Mouse (Mus musculus): ENCODE results near the gene Atl3.

DNA sequence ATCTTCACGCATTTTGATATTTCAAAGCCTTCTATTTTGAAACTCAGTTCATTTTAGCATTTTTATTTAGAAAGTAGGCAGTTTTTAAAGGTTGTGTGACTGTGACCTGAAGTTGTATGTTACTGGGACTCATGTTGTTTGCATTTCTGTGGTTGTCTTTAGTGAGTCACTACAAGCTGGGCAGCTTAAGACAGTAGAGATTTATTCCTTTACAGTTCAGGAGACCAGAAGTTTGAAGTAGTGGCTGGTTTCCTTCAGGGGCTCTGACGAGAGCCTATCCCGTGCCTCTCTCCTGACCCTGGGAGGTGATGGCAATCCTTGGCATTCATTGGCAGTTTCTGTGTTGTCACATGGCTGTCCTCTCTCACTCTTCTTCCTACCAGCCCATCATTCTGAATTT lies 31.0 kb downstream of the Atl3 start:
- TF ChIP-seq CTCF (IDR thresholded peaks at IDR 0.05; ENCODE audit: control insufficient read depth, insufficient read depth, insufficient read length) (no peak), USF1 (IDR thresholded peaks at IDR 0.05; ENCODE audit: low read depth) (no peak)

Data from C2C12 (cell line).